Mouse (Mus musculus): ENCODE results near the gene Hoxa13.

Gene Hoxa13

DNA sequence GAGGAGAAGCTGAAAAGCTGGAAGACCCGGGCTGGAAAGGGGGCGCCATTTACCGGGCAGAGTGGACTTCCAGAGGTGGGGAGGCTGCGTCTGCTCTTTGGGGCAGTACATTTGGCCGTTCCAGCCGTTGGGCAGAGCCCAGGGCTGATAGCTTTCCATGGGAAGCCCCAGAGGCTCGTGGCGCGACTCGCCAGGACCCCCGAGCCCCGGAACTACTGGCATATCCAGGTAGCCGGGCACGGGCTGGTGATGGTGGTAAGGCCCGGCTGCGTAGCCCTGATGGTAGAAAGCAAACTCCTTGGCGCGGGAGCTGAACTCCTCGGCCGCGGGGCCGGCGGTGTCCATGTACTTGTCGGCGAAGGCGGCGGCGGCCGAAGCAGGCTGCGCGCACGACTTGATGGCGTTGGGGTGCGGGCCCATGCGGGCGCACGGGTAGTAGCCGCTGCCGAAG, 844 bp downstream of the Hoxa13 start:
- CTCF ChIA-PET = interaction anchor here (0.6 to 4.8 kb wide), 17 partner anchors 11 to 728 kb away, joined by 3 to 45 read pairs (median 3); partner anchors contain the start of genes Hoxa10 (in 3 of the 4) and Hoxa7 (in 1 of the 4)
- POLR2A ChIA-PET = interaction anchor here in 3 of 4 experiments (0.6 to 1.8 kb wide), 17 partner anchors 9 to 579 kb away, joined by 3 to 9 read pairs (median 4); partner anchors contain the start of genes Hoxa11 (in 2 of the 3) and Tax1bp1 (in 1 of the 3)

GRCm38 (mm10) chr6:52259081-52259790, 1.4 kb downstream of the Hoxa13 start:
- ChIA-PET POLR2A (interaction anchor here in 3 of 4 experiments (0.6 to 1.8 kb wide), 20 partner anchors 8 to 580 kb away, joined by 3 to 9 read pairs (median 4); partner anchors contain the start of genes Hoxa11 (in 2 of the 3) and Tax1bp1 (in 1 of the 3)), CTCF (interaction anchor here in 3 of 4 experiments (0.6 to 4.8 kb wide), 18 partner anchors 9 to 728 kb away, joined by 3 to 45 read pairs (median 3); partner anchors contain the start of genes Hoxa10 (in 2 of the 3) and Hoxa7 (in 1 of the 3))

DNA sequence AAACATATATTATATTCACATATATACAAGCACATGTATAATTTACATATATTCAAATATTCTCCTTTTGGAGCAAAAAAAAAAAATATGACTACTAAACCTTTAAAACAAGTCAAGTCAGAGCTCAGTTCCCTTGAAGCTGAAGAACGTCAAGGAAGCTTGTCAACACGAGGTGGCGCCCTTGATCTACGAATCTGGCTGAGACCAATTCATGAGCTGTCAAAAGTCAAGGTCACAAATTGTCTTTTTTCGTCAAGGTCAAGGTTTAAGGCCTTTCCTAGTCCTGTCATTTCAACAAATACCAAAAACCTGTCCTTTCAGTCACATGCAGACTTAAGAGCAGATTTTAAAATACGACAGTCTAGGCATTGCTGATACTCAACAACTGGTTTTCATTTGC, 3.7 kb downstream of the Hoxa13 start:
- POLR2A ChIA-PET = interaction anchor here in 2 of 4 experiments (0.9 to 1.3 kb wide), 4 partner anchors 56 to 582 kb away, joined by 3 to 5 read pairs (median 3); partner anchors contain the start of gene Evx1 (in 1 of the 2)

DNA sequence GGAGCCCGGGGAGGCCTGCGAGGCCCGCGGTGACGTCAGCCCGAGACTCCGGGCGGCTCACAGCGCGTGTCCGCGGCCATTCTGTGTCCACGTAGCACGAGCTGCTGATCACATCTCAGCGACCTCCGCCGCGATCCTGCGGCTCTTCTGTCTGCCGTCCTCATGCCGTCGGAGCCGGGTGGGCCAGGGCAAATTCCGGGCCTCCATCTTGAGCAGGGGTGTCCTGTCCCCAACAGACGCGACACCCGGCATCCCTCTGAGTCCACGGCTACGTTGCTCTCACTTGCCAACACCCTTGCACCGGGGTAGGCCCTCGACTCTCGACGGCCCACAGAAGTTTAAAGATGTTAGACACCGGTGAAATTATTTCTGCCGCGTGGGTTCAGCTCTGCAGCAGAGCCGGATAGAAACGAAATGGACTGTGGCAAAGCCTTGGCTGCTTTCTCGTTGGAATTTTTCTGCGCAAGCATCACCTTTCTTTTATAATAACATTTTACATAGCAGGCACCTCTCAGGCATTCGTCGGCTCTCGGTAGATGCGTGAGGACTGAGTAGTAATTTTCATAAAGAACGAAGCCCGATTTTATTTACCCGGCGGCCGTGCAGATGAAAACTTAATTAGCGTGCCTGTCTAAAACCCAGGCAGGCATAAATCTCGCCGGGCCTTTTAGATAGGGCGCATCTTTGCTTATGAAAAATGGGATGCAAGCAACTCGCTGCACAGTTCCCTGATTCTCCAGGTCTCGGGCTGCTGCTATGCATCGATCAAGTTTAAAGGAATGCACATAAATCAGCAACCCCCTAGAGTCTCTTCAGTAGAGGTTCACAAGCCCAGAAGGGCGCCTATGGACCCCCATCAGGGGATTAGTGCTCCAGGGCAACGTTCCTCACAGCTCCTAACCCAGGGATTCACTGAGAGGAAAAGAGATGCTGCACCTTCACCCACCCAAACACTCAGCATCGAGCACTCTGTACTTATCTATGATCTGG, 6.9 kb downstream of the Hoxa13 start:
- ChIA-PET CTCF (interaction anchor here in 3 of 4 experiments (0.6 to 1.9 kb wide), 4 partner anchors 13 to 718 kb away, joined by 3 to 5 read pairs (median 4); partner anchors contain the start of gene Hoxa10 (in 1 of the 3)), POLR2A (interaction anchor here in 2 of 4 experiments (0.6 to 0.9 kb wide), 2 partner anchors 11 to 91 kb away, joined by 3 to 4 read pairs; no protein-coding TSS in a partner anchor)

More for the DNA sequence above, 3.7 kb downstream of the Hoxa13 start:
- CTCF ChIA-PET = interaction anchor here (0.6 to 4.8 kb wide), 70 partner anchors 9 to 986 kb away, joined by 3 to 45 read pairs (median 4); partner anchors contain the start of genes Hoxa10 (in 3 of the 4), Evx1 (in 1 of the 4) and Hoxa11 (in 1 of the 4)

- POLR2A ChIA-PET = interaction anchor here in 1 of 4 experiments (2.3 kb wide), 1 partner anchor 10 kb away, joined by 8 read pairs; no protein-coding TSS in a partner anchor
- CTCF ChIA-PET = interaction anchor here in 2 of 4 experiments (1.4 to 3.6 kb wide), 4 partner anchors 12 to 719 kb away, joined by 3 to 14 read pairs (median 4); partner anchors contain the start of gene Hoxa10 (in 2 of the 2)
Measured at GRCm38 (mm10) chr6:52252775-52253376, 7.8 kb downstream of the Hoxa13 start.

GRCm38 (mm10) chr6:52252016-52252774, 8.5 kb downstream of the Hoxa13 start:
- ChIA-PET POLR2A (interaction anchor here in 2 of 4 experiments (0.7 to 2.3 kb wide), 5 partner anchors 7 to 508 kb away, joined by 3 to 9 read pairs (median 6); no protein-coding TSS in a partner anchor), CTCF (interaction anchor here (0.6 to 3.6 kb wide), 9 partner anchors 10 to 1677 kb away, joined by 3 to 14 read pairs (median 3); partner anchors contain the start of gene Hoxa10 (in 2 of the 4))

GRCm38 (mm10) chr6:52251177-52251879, 9.4 kb downstream of the Hoxa13 start:
- POLR2A ChIA-PET = interaction anchor here in 2 of 4 experiments (0.6 to 2.3 kb wide), 6 partner anchors 8 to 509 kb away, joined by 3 to 9 read pairs (median 6); no protein-coding TSS in a partner anchor
- CTCF ChIA-PET = interaction anchor here (0.6 to 3.6 kb wide), 7 partner anchors 10 to 1678 kb away, joined by 3 to 14 read pairs (median 3); partner anchors contain the start of gene Hoxa10 (in 2 of the 4)

DNA sequence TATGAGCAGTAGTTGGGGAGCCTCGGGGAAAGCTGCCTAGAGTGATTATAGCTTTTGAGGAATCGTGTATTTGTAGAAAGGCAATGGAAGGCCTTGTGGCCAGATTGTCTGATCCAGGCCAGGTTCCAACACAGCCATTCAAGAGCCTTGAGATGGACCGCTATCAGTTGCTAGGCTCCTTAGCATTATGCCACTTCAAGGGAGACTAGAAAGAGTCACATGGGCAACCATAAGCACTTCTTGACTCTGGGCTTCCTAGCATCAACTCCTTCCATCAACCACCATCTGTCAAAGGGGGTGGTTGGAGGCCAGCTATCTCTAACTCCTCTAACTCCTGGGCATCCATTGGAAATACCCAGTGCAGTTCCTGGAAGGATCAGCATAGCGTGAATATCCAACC, 10.9 kb downstream of the Hoxa13 start:
- CTCF ChIA-PET = interaction anchor here in 2 of 4 experiments (0.6 to 3.6 kb wide), 2 partner anchors 9 to 10 kb away, joined by 3 to 14 read pairs; partner anchors contain the start of gene Hoxa10 (in 1 of the 2)
- POLR2A ChIA-PET = no interaction called here

DNA sequence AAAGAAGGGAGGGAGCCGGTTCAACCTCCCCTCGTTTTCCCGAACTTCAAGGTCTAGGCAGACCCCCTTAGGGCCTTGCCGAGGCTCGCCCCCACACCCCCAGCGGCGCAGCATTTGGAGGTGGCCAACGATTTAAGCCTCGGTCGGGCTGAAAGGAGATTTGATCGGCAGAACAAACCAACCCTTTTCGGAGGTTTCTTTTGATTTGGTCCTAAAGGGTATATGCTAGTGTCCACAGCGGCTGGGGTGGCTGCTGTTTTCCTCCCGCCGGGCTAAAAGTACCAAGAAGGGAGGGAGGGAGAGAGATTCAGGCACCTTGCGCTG, 11.3 kb downstream of the Hoxa13 start:
- POLR2A ChIA-PET = interaction anchor here in 1 of 4 experiments (0.6 kb wide), 1 partner anchor 232 kb away, joined by 4 read pairs; no protein-coding TSS in a partner anchor

DNA sequence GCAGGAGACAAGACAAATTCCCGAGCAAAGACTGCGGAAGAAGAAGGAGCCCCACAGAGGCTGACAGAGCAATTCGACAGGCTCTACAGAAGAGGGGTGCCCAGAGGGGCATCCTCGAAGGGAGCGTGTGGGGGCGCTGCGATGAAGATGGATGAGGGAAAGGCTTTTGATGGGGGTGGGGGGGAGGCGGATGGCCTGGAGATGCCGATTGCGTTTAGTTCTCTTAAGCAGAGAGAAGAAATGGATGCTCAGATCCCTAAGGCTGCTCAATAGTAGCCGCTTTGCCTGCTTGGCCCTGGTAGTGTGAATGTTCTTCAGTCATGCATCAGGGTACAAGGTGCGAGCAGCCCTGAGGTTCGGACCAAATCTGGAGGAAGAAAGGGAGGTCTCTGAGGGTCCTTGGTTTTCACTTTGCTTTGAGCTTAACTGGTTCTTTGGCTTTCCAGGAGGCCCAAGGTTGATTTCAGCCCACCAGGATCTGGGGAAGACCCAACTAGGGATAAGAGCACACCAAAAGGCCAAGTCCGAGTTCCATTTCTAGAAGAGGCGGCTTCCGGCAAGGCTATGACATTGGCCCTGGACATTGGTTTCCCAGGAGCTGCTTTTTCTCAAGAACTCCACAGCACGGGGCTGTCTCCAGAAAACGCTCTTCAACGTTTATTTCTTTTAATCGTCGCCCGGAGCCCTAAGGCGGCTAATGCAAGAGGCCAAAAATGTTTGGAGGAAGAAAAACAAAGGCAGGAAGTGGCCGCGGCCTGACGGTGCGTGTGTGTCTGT, 11.9 kb downstream of the Hoxa13 start:
- ChIA-PET POLR2A (interaction anchor here in 1 of 4 experiments (0.6 kb wide), 1 partner anchor 231 kb away, joined by 4 read pairs; no protein-coding TSS in a partner anchor), CTCF (interaction anchor here in 1 of 4 experiments (3.6 kb wide), 1 partner anchor 9 kb away, joined by 14 read pairs; the partner anchor contains the start of gene Hoxa10)

More for the DNA sequence above, 11.3 kb downstream of the Hoxa13 start:
- CTCF ChIA-PET = interaction anchor here in 2 of 4 experiments (0.6 to 3.6 kb wide), 2 partner anchors 9 to 10 kb away, joined by 3 to 14 read pairs; partner anchors contain the start of gene Hoxa10 (in 1 of the 2)

GRCm38 (mm10) chr6:52247766-52248637, 12.7 kb downstream of the Hoxa13 start:
- ChIA-PET POLR2A (interaction anchor here in 1 of 4 experiments (1.0 to 1.7 kb wide), 5 partner anchors 12 to 71 kb away, joined by 3 to 5 read pairs (median 4); partner anchors contain the start of genes 5730596B20Rik and Hoxa7), CTCF (interaction anchor here in 2 of 4 experiments (0.6 to 1.3 kb wide), 2 partner anchors 9 to 372 kb away, joined by 3 read pairs; no protein-coding TSS in a partner anchor)

DNA sequence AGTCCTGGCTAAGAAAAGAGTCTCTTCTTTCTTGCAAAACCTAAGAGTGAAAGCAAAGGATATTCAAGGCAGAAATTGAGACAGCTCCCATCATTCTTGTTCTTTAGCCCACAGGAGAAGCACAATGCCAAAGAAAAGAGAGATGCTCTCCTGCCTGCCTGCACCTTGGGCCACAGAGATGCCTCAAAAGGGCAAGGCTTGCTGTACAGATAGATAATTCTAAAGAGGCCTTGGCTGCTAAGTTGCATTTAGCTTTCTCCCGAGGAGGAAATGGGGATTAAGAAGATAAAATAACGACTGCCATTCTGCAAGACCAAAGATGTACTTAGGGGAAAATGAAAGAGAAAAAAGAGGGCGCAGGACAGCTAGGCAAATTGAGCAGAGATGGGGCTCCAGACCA, 13.8 kb downstream of the Hoxa13 start:
- ChIA-PET CTCF (interaction anchor here in 3 of 4 experiments (0.6 to 2.0 kb wide), 4 partner anchors 10 to 371 kb away, joined by 3 to 6 read pairs (median 3); no protein-coding TSS in a partner anchor), POLR2A (interaction anchor here in 2 of 4 experiments (0.5 to 1.7 kb wide), 7 partner anchors 10 to 70 kb away, joined by 3 to 5 read pairs (median 3); partner anchors contain the start of genes 5730596B20Rik (in 1 of the 2) and Hoxa7 (in 1 of the 2))

DNA sequence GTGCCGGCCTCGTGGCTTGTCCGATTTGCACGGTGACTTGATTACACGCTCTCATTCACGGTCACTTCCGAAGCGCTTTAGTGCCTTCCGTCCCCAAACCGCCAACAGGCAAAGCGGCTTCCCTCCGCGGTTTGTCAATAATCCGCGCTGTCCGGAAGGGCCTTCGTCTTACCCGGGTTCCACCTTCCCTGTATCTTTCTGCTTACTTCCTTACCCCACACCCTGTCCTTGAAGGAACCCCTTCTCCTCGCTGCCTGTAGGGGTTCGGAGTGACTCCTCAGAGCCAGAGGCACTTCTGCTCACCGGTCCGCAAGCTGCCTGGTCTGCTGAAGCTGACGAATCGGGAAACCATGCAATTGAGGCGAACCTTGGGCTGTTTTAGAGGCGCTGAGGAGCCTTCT, 14.3 kb downstream of the Hoxa13 start:
- POLR2A ChIA-PET = interaction anchor here in 3 of 4 experiments (0.5 to 1.7 kb wide), 7 partner anchors 10 to 489 kb away, joined by 3 to 5 read pairs (median 4); no protein-coding TSS in a partner anchor
- CTCF ChIA-PET = interaction anchor here in 2 of 4 experiments (1.1 to 2.0 kb wide), 2 partner anchors 10 to 13 kb away, joined by 3 to 6 read pairs; no protein-coding TSS in a partner anchor
